Comparison of ENCODE assay signal across 23 mouse cellular contexts in the genomic region with DNA sequence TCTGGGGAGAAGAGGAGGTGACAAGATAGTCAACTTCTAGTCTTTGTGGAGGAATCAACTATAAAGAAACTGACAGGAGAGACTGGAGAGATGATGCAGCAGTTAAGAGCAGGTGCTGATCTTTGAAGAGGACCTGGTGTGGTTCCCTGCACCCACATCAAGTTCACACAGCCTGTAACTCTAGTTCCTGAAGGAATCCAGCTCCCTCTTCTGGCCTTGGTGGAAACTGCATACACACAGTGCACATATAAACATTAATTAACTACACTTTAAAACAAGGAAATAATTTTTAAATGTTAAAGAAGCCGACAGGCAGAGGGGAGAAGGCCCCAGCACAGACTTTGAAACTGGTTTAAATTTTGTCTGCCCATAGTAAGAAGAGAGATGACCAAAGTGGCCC. TPM values are rescaled to one million over a fixed set of nuclear protein-coding genes. Genes with fewer than 3 reads are reported as not detected.
DNase-seq lines count a peak whose midpoint lies in the region; ATAC-seq and TF ChIP-seq lines count a peak whose summit lies in the region.
"Had no signal": no experiment of that assay in that cellular context is flagged by ENCODE, and none has a peak within 500 bp of the region (broad histone marks: within the 10 kb centered on the region; RNA-seq: fewer than 3 reads in every experiment).

No protein-coding gene starts in this region.

- no peak overlapping the region for H3K4me3 ChIP-seq in intestine, postnatal 0 days (ENCODE audit: low read depth, low read length)
- no peak overlapping the region for H3K4me3 ChIP-seq in intestine, embryonic 15.5 days (replicated peaks)
- no peak overlapping the region for H3K4me3 ChIP-seq in lung, postnatal 0 days (ENCODE audit: low read depth, low read length)
- H3K4me3 ChIP-seq: embryonic facial prominence, embryonic 10.5 days; forebrain, embryonic 15.5 days; heart, embryonic 15.5 days; hindbrain, embryonic 15.5 days; liver, embryonic 13.5 days; lung, embryonic 15.5 days; midbrain, embryonic 10.5 days; neural tube, embryonic 15.5 days had no signal

- no peak for DNase-seq in lung, postnatal 0 days (ENCODE audit: low spot score)
- no peak for DNase-seq in lung, postnatal 14 days
- DNase-seq in R1 (ENCODE audit: low read depth, low spot score) = peak; percentile 64
- DNase-seq in right cerebral cortex, adult 18-20 months = no peak
- DNase-seq in urinary bladder, adult 18-20 months (ENCODE audit: low spot score in 2 of 2) = no peak
- DNase-seq: adrenal gland, adult 2 months; cerebellum, adult 11-12 months; cerebellum, postnatal 10 days; gastrocnemius, postnatal 14 days; heart, adult 11 months; heart, postnatal 4 days; kidney, postnatal 4 days; liver, embryonic 13.5 days had no signal

- TF ChIP-seq EP300 in lung, postnatal 0 days (IDR thresholded peaks at IDR 0.05) = no peak

- H3K36me3 ChIP-seq in intestine, postnatal 0 days (ENCODE audit: control insufficient read depth, insufficient read depth) = no peaks in the 10 kb centered on the region
- no peaks in the 10 kb centered on the region for H3K36me3 ChIP-seq in intestine, embryonic 15.5 days
- no peaks in the 10 kb centered on the region for H3K36me3 ChIP-seq in lung, postnatal 0 days (ENCODE audit: insufficient read depth, low read length)
- H3K36me3 ChIP-seq: forebrain, embryonic 15.5 days; heart, embryonic 15.5 days; hindbrain, embryonic 15.5 days; lung, embryonic 15.5 days; neural tube, embryonic 15.5 days had no signal

- peak; percentile 42 for TF ChIP-seq CTCF in intestine, postnatal 0 days (IDR thresholded peaks at IDR 0.05; ENCODE audit: low read depth)
- peak; percentile 32 for TF ChIP-seq CTCF in lung, postnatal 0 days (IDR thresholded peaks at IDR 0.05)

- WGBS in intestine, postnatal 0 days = 89% methylated on average over 1 of the region's 1 CpGs
- 95% methylated on average over 1 of the region's 1 CpGs for WGBS in intestine, embryonic 15.5 days
- 91% methylated on average over 1 of the region's 1 CpGs for WGBS in lung, postnatal 0 days

- no peak overlapping the region for H3K4me2 ChIP-seq in intestine, postnatal 0 days (replicated peaks; ENCODE audit: low read depth)
- no peak overlapping the region for H3K4me2 ChIP-seq in intestine, embryonic 15.5 days (replicated peaks)
- H3K4me2 ChIP-seq in lung, postnatal 0 days (replicated peaks; ENCODE audit: low read depth, low read length) = no peak overlapping the region
- H3K4me2 ChIP-seq: forebrain, embryonic 15.5 days; heart, embryonic 15.5 days; hindbrain, embryonic 15.5 days; liver, embryonic 13.5 days; lung, embryonic 15.5 days; neural tube, embryonic 15.5 days had no signal

- no peak overlapping the region for H3K27ac ChIP-seq in intestine, postnatal 0 days (ENCODE audit: low read depth, low read length)
- no peak overlapping the region for H3K27ac ChIP-seq in intestine, embryonic 15.5 days
- H3K27ac ChIP-seq in lung, postnatal 0 days (ENCODE audit: low read length) = no peak overlapping the region
- H3K27ac ChIP-seq: embryonic facial prominence, embryonic 10.5 days; forebrain, embryonic 15.5 days; heart, embryonic 15.5 days; hindbrain, embryonic 15.5 days; liver, embryonic 13.5 days; lung, embryonic 15.5 days; midbrain, embryonic 10.5 days; neural tube, embryonic 15.5 days had no signal

- no peaks in the 10 kb centered on the region for H3K9me3 ChIP-seq in intestine, postnatal 0 days (ENCODE audit: control insufficient read depth)
- H3K9me3 ChIP-seq in intestine, embryonic 15.5 days = no peaks in the 10 kb centered on the region
- H3K9me3 ChIP-seq in lung, postnatal 0 days (ENCODE audit: low read length) = no peaks in the 10 kb centered on the region
- H3K9me3 ChIP-seq: embryonic facial prominence, embryonic 10.5 days; forebrain, embryonic 15.5 days; heart, embryonic 15.5 days; hindbrain, embryonic 15.5 days; liver, embryonic 13.5 days; lung, embryonic 15.5 days; midbrain, embryonic 10.5 days; neural tube, embryonic 15.5 days had no signal

- H3K27me3 ChIP-seq in intestine, postnatal 0 days (replicated peaks; ENCODE audit: control insufficient read depth, insufficient read depth, low read length) = no peaks in the 10 kb centered on the region
- H3K27me3 ChIP-seq in intestine, embryonic 15.5 days (replicated peaks) = no peaks in the 10 kb centered on the region
- H3K27me3 ChIP-seq in lung, postnatal 0 days (replicated peaks; ENCODE audit: insufficient read depth, low read length) = no peaks in the 10 kb centered on the region
- H3K27me3 ChIP-seq: forebrain, embryonic 15.5 days; hindbrain, embryonic 15.5 days; liver, embryonic 13.5 days; lung, embryonic 15.5 days; neural tube, embryonic 15.5 days had no signal

- peaks cover 14% of the 10 kb centered on the region; the same call in 1 of the 2 replicates for H3K4me1 ChIP-seq in intestine, postnatal 0 days (replicated peaks; ENCODE audit: control insufficient read depth, insufficient read depth, low read length)
- peaks cover 31% of the 10 kb centered on the region for H3K4me1 ChIP-seq in intestine, embryonic 15.5 days (replicated peaks)
- peaks cover 16% of the 10 kb centered on the region; the same call in 1 of the 2 replicates for H3K4me1 ChIP-seq in lung, postnatal 0 days (ENCODE audit: insufficient read depth, low read depth, low read length)

- no peak for ATAC-seq in intestine, postnatal 0 days
- ATAC-seq in intestine, embryonic 15.5 days = no peak
- no peak for ATAC-seq in lung, postnatal 0 days
- ATAC-seq: forebrain, embryonic 15.5 days; intestine, embryonic 16.5 days had no signal

- no peak overlapping the region for H3K9ac ChIP-seq in intestine, postnatal 0 days (ENCODE audit: low read depth, low read length)
- H3K9ac ChIP-seq in intestine, embryonic 15.5 days = no peak overlapping the region
- no peak overlapping the region for H3K9ac ChIP-seq in lung, postnatal 0 days (replicated peaks; ENCODE audit: low read depth)
- H3K9ac ChIP-seq: forebrain, embryonic 15.5 days; heart, embryonic 15.5 days; hindbrain, embryonic 15.5 days; liver, embryonic 13.5 days; lung, embryonic 15.5 days; neural tube, embryonic 15.5 days had no signal

RNA-seq across cellular contexts. Expression of a gene that starts 39.6 kb away (rescaled TPM):
- polyA plus RNA-seq in intestine, postnatal 0 days (2015; fragmentation: Nextera tagmentation; extraction: Ambion mirVana) = 5.4 and 6.8 TPM in 2 replicates
- polyA plus RNA-seq in intestine, embryonic 15.5 days (2015; fragmentation: Nextera tagmentation; extraction: Ambion mirVana) = 5.4 and 6.1 TPM in 2 replicates
- 11.8 and 12.1 TPM in 2 replicates for polyA plus RNA-seq in lung, postnatal 0 days (2015; fragmentation: Nextera tagmentation; extraction: Ambion mirVana)

RNA-seq across cellular contexts. Expression of a gene that starts 54.9 kb away (rescaled TPM):
- polyA plus RNA-seq in intestine, postnatal 0 days (2015; fragmentation: Nextera tagmentation; extraction: Ambion mirVana) = 1.5 and 1.8 TPM in 2 replicates
- 4.8 and 6.1 TPM in 2 replicates for polyA plus RNA-seq in intestine, embryonic 15.5 days (2015; fragmentation: Nextera tagmentation; extraction: Ambion mirVana)
- polyA plus RNA-seq in lung, postnatal 0 days (2015; fragmentation: Nextera tagmentation; extraction: Ambion mirVana) = 3.4 and 3.8 TPM in 2 replicates
